Mouse (Mus musculus) ZHBTc4 (cell line): Measurements from ENCODE around the gene Dcaf4.

Experiments used
- DNase-seq: peaks from one replicate; pipeline ENCODE4 v3.0.0-alpha.2; 2011; ENCODE audit warnings: low read depth, low spot score

Gene Dcaf4

DNA sequence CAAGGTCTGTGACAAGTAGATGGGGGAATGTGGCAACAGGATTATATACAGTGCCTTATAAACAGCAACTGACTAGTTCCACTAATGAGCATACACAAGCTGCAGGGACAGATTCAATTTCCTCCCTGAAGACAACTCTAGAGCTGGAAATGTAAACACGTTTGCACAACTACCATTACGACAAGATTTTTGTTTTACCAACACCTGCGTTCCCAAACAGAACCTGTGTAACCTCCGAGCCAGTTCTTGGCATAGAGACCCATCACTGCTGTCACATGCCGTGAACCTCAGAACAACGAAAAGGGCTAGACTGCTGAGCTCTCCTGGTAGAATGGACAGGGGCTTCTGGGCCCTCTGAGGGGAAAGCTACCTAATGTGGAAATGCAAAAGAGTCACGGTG, 23.7 kb downstream of the Dcaf4 start:
- DNase-seq, result no peak

DNA sequence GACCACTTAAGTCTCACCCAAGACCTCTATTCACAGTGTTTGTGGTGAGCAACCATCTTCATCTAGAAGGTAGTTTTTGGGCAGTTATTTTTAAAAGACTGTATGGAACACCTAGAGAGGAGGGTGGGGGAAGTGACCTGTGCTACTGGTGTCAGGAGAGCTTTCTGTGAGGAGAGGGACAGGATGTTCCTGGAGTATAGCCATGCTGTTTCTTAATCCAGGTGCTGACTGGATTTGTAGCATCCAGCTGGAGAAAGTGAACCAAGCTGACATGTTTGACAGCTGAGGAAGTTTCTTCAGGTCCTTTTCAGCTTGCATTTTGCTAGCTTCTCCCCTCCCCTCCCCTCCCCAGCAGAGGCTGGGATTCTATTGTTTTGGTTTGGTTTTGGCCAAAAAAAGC, 24.5 kb downstream of the Dcaf4 start:
- DNase-seq, result no peak

GRCm38 (mm10) chr12:83551305-83551704, 31.0 kb downstream of the Dcaf4 start:
- no peak for DNase-seq

- no peak for DNase-seq
These were observed 33.5 kb downstream of the Dcaf4 start for GRCm38 (mm10) chr12:83553816-83554215.

DNA sequence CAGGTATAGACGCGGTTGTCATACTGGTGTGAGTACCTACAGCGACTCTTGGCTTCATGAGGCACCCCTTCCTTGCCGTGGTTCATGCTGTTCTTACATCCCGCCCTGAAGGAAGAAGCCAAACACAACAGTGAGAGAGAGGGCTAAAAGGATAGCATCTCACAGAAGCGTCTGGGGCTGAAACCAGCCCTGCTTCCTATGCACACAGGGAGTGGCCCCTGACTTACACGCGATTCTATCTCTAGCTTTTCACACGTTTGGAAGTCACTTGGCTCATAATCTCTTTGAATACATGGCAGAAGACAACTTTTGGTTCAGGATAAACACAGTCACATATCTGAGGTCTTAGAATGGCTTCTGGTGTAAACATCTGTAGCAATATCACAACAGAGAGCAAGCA, 35.3 kb downstream of the Dcaf4 start:
- no peak for DNase-seq

DNA sequence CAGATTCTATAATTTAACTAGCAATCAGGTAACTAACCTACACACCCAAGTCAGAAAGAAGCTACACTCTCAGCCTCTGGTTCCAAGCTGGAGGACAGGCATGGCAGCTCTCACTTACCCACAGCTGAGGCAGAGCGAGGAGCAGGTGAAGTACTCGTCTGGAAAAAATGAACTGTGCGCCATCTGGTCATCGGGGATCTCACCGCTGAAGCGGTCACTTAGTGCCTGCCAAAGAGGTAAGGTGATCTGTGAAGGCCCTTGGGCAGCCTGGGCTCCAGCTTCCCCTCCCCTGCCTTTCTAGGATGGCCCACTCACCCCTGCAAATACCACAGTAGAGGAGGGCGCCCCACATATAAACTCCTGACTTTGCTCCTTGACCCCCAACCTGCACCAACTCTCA, 38.2 kb downstream of the Dcaf4 start:
- no peak for DNase-seq

DNA sequence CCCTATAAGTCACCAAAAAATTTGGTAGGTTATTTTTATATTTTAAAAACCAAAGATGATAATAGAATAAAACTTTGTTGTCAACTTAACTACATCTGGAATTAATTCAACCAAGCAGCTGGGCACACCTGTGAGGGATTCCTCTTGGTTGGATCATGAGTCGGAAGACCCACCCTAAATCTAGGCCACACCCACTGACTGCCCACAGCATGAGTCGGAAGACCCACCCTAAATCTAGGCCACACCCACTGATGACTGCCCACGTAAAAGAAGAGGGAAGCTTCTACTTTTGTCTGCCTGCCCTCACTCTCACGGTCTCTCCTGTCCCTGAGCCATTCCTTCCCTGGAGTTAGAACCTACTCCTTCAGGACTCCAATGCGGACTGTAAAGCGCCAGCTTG, 39.9 kb downstream of the Dcaf4 start:
- peak; percentile 89 for DNase-seq

- no peak for DNase-seq
These were observed 42.3 kb downstream of the Dcaf4 start for GRCm38 (mm10) chr12:83562589-83562988.

DNA sequence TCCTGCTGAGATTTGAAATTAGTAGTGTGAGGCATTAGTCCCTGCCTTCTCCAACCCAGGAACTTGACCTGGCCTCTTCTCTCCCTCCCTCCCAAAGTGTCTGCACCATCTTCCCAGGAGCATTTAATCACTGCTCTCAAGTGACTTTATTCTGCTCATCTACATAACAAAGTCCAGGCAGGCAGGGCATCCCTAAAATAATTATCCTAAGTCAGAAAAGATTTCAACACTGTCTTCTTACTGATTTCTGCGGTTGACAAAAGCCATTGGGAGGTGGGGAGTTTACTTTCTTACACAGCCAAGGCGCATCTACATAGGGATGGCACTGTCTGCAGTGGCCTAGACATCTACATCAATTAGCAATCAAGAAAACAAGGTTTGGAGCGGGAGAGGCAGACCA, 49.6 kb downstream of the Dcaf4 start:
- peak; percentile 81 for DNase-seq

DNA sequence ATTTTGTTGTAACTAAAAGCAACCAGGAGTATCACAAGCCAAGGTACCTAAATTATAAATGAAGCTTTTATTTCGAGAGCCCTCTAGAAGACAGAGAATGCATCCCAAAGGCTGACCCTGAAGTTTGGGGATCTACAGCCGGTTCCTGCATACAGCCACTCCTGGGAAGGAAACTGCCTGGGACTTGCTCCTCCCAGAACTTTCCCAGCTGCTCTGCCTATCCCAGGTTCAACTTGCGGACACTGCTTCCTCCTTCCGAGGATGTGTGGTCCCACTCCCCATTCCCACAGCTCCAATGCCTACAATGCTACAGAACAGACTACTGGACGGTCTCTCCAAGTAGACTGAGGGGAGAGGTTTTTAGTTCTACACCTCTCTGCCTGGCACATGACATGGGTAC, 52.5 kb downstream of the Dcaf4 start:
- peak; percentile 44 for DNase-seq

GRCm38 (mm10) chr12:83577445-83577844, 57.2 kb downstream of the Dcaf4 start:
- peak; percentile 76 for DNase-seq

GRCm38 (mm10) chr12:83578356-83578755, 58.1 kb downstream of the Dcaf4 start:
- peak; percentile 50 for DNase-seq

- DNase-seq, result peak; percentile 85
These were observed 58.8 kb downstream of the Dcaf4 start for GRCm38 (mm10) chr12:83578896-83579569.

DNA sequence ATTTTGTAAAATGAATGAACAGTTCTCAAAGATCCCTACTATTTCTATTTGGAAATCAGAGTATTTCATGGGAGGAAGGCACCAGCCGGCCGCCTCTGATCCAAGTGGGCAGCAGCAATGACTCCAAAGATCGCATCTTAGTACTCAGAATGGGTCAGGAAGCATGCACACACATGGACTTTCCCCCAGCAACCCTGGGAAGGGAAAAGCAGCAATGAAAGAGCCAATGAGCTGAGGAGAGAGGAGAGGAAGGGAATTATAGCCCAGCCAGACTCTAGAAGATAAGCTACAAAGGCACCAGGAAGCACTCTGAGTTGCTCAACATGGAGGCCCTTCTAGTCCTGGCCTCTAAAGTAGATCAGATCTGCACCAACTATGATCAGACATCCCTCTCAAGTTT, 60.0 kb downstream of the Dcaf4 start:
- no peak for DNase-seq

GRCm38 (mm10) chr12:83582106-83582505, 61.8 kb downstream of the Dcaf4 start:
- no peak for DNase-seq

DNA sequence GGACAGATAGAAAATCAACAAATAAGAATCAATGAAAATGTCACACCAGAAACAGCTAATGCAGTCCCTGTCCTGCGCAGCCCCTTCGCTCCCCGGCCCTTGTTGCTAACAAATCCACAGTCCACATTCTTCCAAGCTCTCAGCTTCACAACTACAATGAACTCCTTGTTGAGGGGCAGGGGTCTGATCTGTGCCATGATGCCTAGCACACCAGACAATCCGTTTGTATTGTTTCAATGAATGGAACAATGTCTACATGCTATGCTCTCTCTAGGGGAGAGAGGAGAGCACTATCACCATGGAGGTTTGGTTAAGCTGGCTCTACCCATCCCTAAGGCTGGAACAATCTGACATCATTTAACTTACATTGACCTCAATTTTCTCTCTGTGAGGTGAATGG, 62.5 kb downstream of the Dcaf4 start:
- no peak for DNase-seq

DNA sequence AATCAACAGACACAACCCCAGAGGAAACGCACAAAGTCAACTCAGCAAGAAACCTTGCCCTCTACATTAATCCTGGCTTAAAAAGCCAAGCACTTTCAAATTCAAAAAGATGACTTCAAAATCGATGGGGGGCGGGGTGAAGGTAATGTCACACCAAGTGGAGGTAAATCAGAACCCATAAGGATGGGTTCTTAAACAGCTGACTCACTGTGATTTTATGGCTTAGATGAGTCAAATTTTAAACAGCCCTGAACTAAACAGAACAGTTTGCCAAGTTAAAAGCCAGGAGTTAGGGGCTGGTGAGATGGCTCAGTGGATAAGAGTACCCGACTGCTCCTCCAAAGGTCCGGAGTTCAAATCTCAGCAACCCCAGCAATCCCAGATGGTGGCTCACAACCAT, 66.4 kb downstream of the Dcaf4 start:
- no peak for DNase-seq
